In the genomic region with DNA sequence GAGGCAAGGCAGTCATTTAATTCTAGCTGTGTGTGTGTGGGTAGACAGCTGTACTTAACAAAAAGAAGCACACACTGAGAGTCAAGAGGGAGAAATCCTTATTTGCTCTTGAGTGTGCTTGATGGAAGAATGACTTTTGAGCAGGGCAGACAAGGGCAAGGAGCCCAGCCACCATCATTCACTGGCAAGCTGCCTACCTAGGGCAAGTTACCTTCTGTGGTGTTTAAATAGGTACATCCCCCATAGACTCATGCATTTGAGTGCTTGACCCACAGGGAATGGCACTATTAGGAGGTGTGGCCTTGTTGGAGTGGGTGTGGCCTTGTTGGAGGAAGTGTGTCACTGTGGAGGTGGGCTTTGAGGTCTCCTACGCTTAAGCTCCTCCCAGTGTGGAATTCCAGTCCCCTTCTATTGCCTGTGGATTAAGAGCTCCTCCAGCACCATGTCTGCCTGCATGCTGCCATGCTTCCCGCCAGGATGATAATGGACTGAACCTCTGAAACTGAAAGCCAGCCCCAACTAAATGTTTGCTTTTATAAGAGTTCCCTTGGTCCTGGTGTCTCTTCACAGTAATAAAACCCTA, we compare ENCODE assay signal across 33 mouse cellular contexts. TPM values are rescaled to one million over a fixed set of nuclear protein-coding genes. Genes with fewer than 3 reads are reported as not detected.
DNase-seq lines count a peak whose midpoint lies in the region; ATAC-seq lines count a peak whose summit lies in the region.
"Had no signal": no experiment of that assay in that cellular context is flagged by ENCODE, and none has a peak within 500 bp of the region (broad histone marks: within the 10 kb centered on the region; RNA-seq: fewer than 3 reads in every experiment).

No protein-coding gene starts in this region.

- no peak for DNase-seq in heart, embryonic 10.5 days (ENCODE audit: low spot score)
- DNase-seq in heart, postnatal 14 days, result no peak
- DNase-seq in midbrain, embryonic 14.5 days, result no peak
- peak; percentile 59 for DNase-seq in lung, postnatal 36 days
- DNase-seq in frontal cortex, adult 2 months (ENCODE audit: extremely low spot score in 1 of 2, low spot score in 1 of 2), result no peak
- no peak for DNase-seq in left cerebral cortex, postnatal 10 days (ENCODE audit: extremely low spot score in 1 of 2, low spot score in 2 of 2)
- DNase-seq: adrenal gland, adult 2 months; cerebellum, adult 2 months; cerebellum, postnatal 14 days; kidney, adult 2 months; kidney, postnatal 36 days; liver, embryonic 13.5 days; thymus, adult 18-20 months; thymus, postnatal 36 days had no signal

- ATAC-seq in midbrain, embryonic 15.5 days (replicated peaks), result 0 out of 2 replicates have a peak, but pooled peaks have one; percentile 42
- ATAC-seq in midbrain, embryonic 14.5 days (ENCODE audit: low FRiP score, low TSS enrichment), result no peak
- ATAC-seq: activated CD4-positive, CD25-positive, alpha-beta regulatory T cell, adult 4 months; hindbrain, postnatal 0 days; intestine, embryonic 15.5 days had no signal

- intact Hi-C loops in heart, postnatal 14 days (cut with DNase I), result no loop called here
- intact Hi-C loops in left cerebral cortex, postnatal 10 days (cut with DNase I), result no loop called here

- no peaks in the 10 kb centered on the region for H3K9me3 ChIP-seq in heart, embryonic 10.5 days
- H3K9me3 ChIP-seq in midbrain, embryonic 15.5 days, result no peaks in the 10 kb centered on the region
- no peaks in the 10 kb centered on the region for H3K9me3 ChIP-seq in midbrain, embryonic 14.5 days (ENCODE audit: control insufficient read depth, low read length)
- H3K9me3 ChIP-seq: forebrain, embryonic 12.5 days; heart, embryonic 13.5 days; intestine, embryonic 15.5 days; limb, embryonic 10.5 days; limb, embryonic 15.5 days; liver, embryonic 13.5 days had no signal

- H3K27me3 ChIP-seq in heart, embryonic 10.5 days (ENCODE audit: insufficient read depth, poor library complexity, severe bottlenecking), result no peaks in the 10 kb centered on the region
- H3K27me3 ChIP-seq in midbrain, embryonic 15.5 days (replicated peaks), result no peaks in the 10 kb centered on the region
- no peaks in the 10 kb centered on the region for H3K27me3 ChIP-seq in midbrain, embryonic 14.5 days (ENCODE audit: control insufficient read depth, insufficient read depth, low read length)
- H3K27me3 ChIP-seq: forebrain, embryonic 12.5 days; heart, embryonic 13.5 days; intestine, embryonic 15.5 days had no signal

- no peak overlapping the region for H3K4me2 ChIP-seq in midbrain, embryonic 15.5 days
- H3K4me2 ChIP-seq in midbrain, embryonic 14.5 days (ENCODE audit: low read length), result no peak overlapping the region
- H3K4me2 ChIP-seq: forebrain, embryonic 12.5 days; heart, embryonic 13.5 days; intestine, embryonic 15.5 days; limb, embryonic 15.5 days; liver, embryonic 13.5 days; lung, embryonic 14.5 days had no signal

- no peaks in the 10 kb centered on the region for H3K36me3 ChIP-seq in heart, embryonic 10.5 days
- peaks cover 13% of the 10 kb centered on the region for H3K36me3 ChIP-seq in midbrain, embryonic 15.5 days (replicated peaks)
- H3K36me3 ChIP-seq in midbrain, embryonic 14.5 days (ENCODE audit: control insufficient read depth, insufficient read depth, low read length), result peaks cover 23% of the 10 kb centered on the region
- H3K36me3 ChIP-seq: heart, embryonic 13.5 days; intestine, embryonic 15.5 days; limb, embryonic 10.5 days; limb, embryonic 15.5 days; liver, embryonic 13.5 days had no signal

- H3K9ac ChIP-seq in midbrain, embryonic 15.5 days, result no peak overlapping the region
- no peak overlapping the region for H3K9ac ChIP-seq in midbrain, embryonic 14.5 days (replicated peaks; ENCODE audit: low read length)
- H3K9ac ChIP-seq: forebrain, embryonic 12.5 days; heart, embryonic 13.5 days; intestine, embryonic 15.5 days; limb, embryonic 15.5 days; liver, embryonic 13.5 days; lung, embryonic 14.5 days had no signal

- 0 out of 2 replicates have a peak overlapping the region, but pooled peaks have one; percentile 42 for H3K27ac ChIP-seq in heart, embryonic 10.5 days
- no peak overlapping the region for H3K27ac ChIP-seq in midbrain, embryonic 15.5 days
- H3K27ac ChIP-seq in midbrain, embryonic 14.5 days (replicated peaks; ENCODE audit: low read depth, low read length), result no peak overlapping the region
- H3K27ac ChIP-seq: forebrain, embryonic 12.5 days; heart, adult 2 months; heart, embryonic 13.5 days; hindbrain, embryonic 10.5 days; hindbrain, postnatal 0 days; intestine, embryonic 15.5 days; layer of hippocampus, adult 2 months; limb, embryonic 10.5 days; liver, embryonic 13.5 days; stomach, postnatal 0 days had no signal

- WGBS in heart, embryonic 10.5 days, result 76% methylated on average over 2 of the region's 2 CpGs
- 85% methylated on average over 2 of the region's 2 CpGs for WGBS in midbrain, embryonic 15.5 days
- 79% methylated on average over 2 of the region's 2 CpGs for WGBS in midbrain, embryonic 14.5 days

- H3K4me3 ChIP-seq in heart, embryonic 10.5 days, result no peak overlapping the region
- no peak overlapping the region for H3K4me3 ChIP-seq in midbrain, embryonic 15.5 days
- no peak overlapping the region for H3K4me3 ChIP-seq in midbrain, embryonic 14.5 days (replicated peaks; ENCODE audit: low read depth, low read length)
- H3K4me3 ChIP-seq: forebrain, embryonic 12.5 days; heart, adult 2 months; heart, embryonic 13.5 days; hindbrain, embryonic 10.5 days; intestine, embryonic 15.5 days; layer of hippocampus, adult 2 months; limb, embryonic 10.5 days; limb, embryonic 15.5 days; liver, embryonic 13.5 days; midbrain, embryonic 10.5 days had no signal

- H3K4me1 ChIP-seq in heart, embryonic 10.5 days, result peaks cover 33% of the 10 kb centered on the region
- peaks cover 18% of the 10 kb centered on the region for H3K4me1 ChIP-seq in midbrain, embryonic 15.5 days
- H3K4me1 ChIP-seq in midbrain, embryonic 14.5 days (ENCODE audit: control insufficient read depth, insufficient read depth, low read length), result 0 out of 2 replicates have a peak, but pooled peaks cover 9% of the 10 kb centered on the region
- H3K4me1 ChIP-seq: liver, embryonic 13.5 days had no signal

RNA-seq across cellular contexts. Expression of a gene that starts 27.0 kb away (rescaled TPM):
- 2.1 and 2.3 TPM in 2 replicates for polyA plus RNA-seq in heart, embryonic 10.5 days (2016; fragmentation: Nextera tagmentation; extraction: Ambion mirVana)
- 1 to 10 TPM; 3.0 to 4.3 TPM for total RNA-seq in heart, postnatal 14 days (2021)
- 153 and 155 TPM in 2 replicates for polyA plus RNA-seq in midbrain, embryonic 15.5 days (2015; fragmentation: Nextera tagmentation; extraction: Ambion mirVana)
- polyA plus RNA-seq in midbrain, embryonic 14.5 days (2014; fragmentation: Nextera tagmentation; extraction: Ambion mirVana), result 94.4 and 102 TPM in 2 replicates
- polyA plus RNA-seq in frontal cortex, adult 2 months (2012; rRNA removed), result 69.4 and 77.7 TPM in 2 replicates
- total RNA-seq in left cerebral cortex, postnatal 10 days (2021), result 100 to 1,000 TPM; 231 to 242 TPM
- total RNA-seq: megakaryocyte progenitor cell, adult 5-6 weeks had no signal

RNA-seq across cellular contexts. Expression of a gene that starts 55.9 kb away (rescaled TPM):
- 11.1 and 30.6 TPM in 2 replicates for polyA plus RNA-seq in heart, embryonic 10.5 days (2016; fragmentation: Nextera tagmentation; extraction: Ambion mirVana)
- total RNA-seq in heart, postnatal 14 days (2021), result not detected
- 1.3 and 1.9 TPM in 2 replicates for polyA plus RNA-seq in midbrain, embryonic 15.5 days (2015; fragmentation: Nextera tagmentation; extraction: Ambion mirVana)
- polyA plus RNA-seq in midbrain, embryonic 14.5 days (2014; fragmentation: Nextera tagmentation; extraction: Ambion mirVana), result 1.4 and 2.1 TPM in 2 replicates
- 0.04 TPM in 1 of 2 replicates, not detected in the other for polyA plus RNA-seq in frontal cortex, adult 2 months (2012; rRNA removed)
- under 1 TPM in 1 of 2 experiments, not detected in 1; 0.49 TPM for total RNA-seq in left cerebral cortex, postnatal 10 days (2021)
- total RNA-seq: gastrocnemius, adult 8-10 months; heart, adult 2 months; heart, postnatal 10 days; layer of hippocampus, adult 2 months; layer of hippocampus, postnatal 25 days; midbrain, postnatal 0 days had no signal
- polyA plus RNA-seq: activated CD4-positive, CD25-positive, alpha-beta regulatory T cell, adult 4 months; cerebellum, adult 2 months had no signal

RNA-seq across cellular contexts. Expression of a gene that starts 58.8 kb away (rescaled TPM):
- 1,580 and 1,787 TPM in 2 replicates for polyA plus RNA-seq in heart, embryonic 10.5 days (2016; fragmentation: Nextera tagmentation; extraction: Ambion mirVana)
- total RNA-seq in heart, postnatal 14 days (2021), result 100 to 1,000 TPM; 387 to 469 TPM
- polyA plus RNA-seq in midbrain, embryonic 15.5 days (2015; fragmentation: Nextera tagmentation; extraction: Ambion mirVana), result 235 and 259 TPM in 2 replicates
- 61.6 and 89.0 TPM in 2 replicates for polyA plus RNA-seq in midbrain, embryonic 14.5 days (2014; fragmentation: Nextera tagmentation; extraction: Ambion mirVana)
- 27.5 and 31.8 TPM in 2 replicates for polyA plus RNA-seq in frontal cortex, adult 2 months (2012; rRNA removed)
- total RNA-seq in left cerebral cortex, postnatal 10 days (2021), result 10 to 100 TPM; 46.7 to 49.4 TPM
- polyA plus RNA-seq: activated CD4-positive, CD25-positive, alpha-beta regulatory T cell, adult 4 months had no signal

Comparison
In these comparisons a context has a peak if more than half of its experiments do, and no peak if none do; other contexts are left out.
1. RNA of a gene that starts 27.0 kb away (polyA plus RNA-seq): 153 to 155 TPM in midbrain, embryonic 15.5 days, 94.4 to 102 TPM in midbrain, embryonic 14.5 days and 69.4 to 77.7 TPM in frontal cortex, adult 2 months; 2.1 to 2.3 TPM in heart, embryonic 10.5 days; every median in the first group is over 10 times any median in the second.